Mouse (Mus musculus): Measurements from ENCODE around the gene Rere. TPM values are rescaled to one million over a fixed set of nuclear protein-coding genes. Genes with fewer than 3 reads are reported as not detected.

Rere gene
- polyA plus RNA-seq (2016; fragmentation: Nextera tagmentation; extraction: Ambion mirVana) = 24.5 and 30.7 TPM in 2 replicates

GRCm38 (mm10) chr4:150281018-150281761 is at the start of gene Rere:
TSS of gene Rere (plus strand) at chr4:150281646.
- Histone ChIP-seq H3K36me3 (no peaks in the 10 kb centered on the region), H3K27ac (replicated peaks) (peak within 1 kb of the TSS; percentile 98), H3K27me3 (ENCODE audit: low read depth, poor library complexity, severe bottlenecking) (no peaks in the 10 kb centered on the region), H3K4me1 (peaks cover 30% of the 10 kb centered on the region), H3K9me3 (replicated peaks) (no peaks in the 10 kb centered on the region), H3K4me3 (peak within 1 kb of the TSS; percentile 97)
- under 1% methylated on average over 59 of the region's 60 CpGs for WGBS
- peak; percentile 98 for DNase-seq (ENCODE audit: low spot score)

DNA sequence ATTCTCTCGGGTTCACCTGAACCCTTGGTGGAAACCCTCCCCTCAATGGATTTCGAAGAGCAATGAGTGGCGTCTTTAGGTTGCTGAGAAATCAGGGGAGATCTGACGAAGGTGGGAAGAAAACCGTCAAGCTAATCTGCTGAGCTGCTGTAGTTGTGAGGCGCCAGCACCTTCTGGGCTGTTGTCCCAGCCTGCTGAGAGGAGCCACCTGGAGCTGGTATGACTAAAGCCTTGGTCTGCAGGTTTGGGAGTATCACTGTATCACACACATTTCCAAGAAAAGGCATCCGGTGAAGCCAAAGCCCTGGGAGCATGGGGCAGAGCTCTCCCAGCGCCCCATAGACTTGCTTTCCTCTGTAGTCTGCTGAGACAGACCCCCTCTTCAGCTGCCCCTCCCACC is 49.6 kb upstream of the Rere start:
- WGBS = 47% methylated on average over 8 of the region's 8 CpGs
- Histone ChIP-seq H3K4me3 (no peak overlapping the region), H3K9me3 (replicated peaks) (no peaks in the 10 kb centered on the region), H3K27me3 (ENCODE audit: low read depth, poor library complexity, severe bottlenecking) (peaks cover 9% of the 10 kb centered on the region; the same call in 1 of the 2 replicates), H3K27ac (replicated peaks) (no peak overlapping the region), H3K36me3 (no peaks in the 10 kb centered on the region), H3K4me1 (peaks cover 65% of the 10 kb centered on the region)
- no peak for DNase-seq (ENCODE audit: low spot score)

DNA sequence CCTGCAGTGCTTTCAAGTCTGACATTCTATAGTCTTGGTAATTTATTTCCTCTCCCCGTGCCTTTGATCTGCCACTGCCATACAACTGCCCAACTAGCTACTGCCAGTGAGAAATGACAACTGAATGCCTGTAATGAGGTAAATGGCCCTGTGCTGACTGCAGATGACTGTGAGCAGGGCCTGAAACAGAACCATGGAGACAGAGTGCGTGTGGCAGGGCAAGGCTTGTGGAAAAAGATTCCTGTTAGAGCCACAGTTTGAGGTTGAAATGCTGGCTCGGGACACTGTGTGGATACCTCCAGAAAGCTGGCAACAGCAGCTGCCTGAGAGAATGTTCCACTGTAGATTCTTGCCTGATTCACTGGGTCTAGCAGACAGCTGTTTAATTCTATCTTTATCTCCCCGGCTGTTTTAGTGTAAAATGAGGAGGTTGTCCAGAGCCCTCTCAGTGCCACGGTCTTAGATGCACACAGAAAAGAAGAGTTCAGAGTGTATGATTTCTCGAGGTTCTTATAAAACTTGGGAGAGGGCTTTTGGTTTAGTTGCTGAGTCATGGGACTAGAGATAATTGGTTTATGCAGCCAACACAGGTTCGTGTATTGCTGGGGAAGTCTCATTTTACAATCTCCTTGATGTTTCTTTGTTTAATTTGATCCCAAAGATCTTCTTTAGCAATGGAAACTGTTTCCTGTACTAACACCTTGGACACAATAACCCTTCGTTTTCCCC is 46.7 kb upstream of the Rere start:
- 67% methylated on average over 8 of the region's 8 CpGs for WGBS
- H3K36me3 ChIP-seq = peaks cover 11% of the 10 kb centered on the region
- H3K27me3 ChIP-seq (ENCODE audit: low read depth, poor library complexity, severe bottlenecking) = peaks cover 9% of the 10 kb centered on the region; the same call in 1 of the 2 replicates
- H3K9me3 ChIP-seq (replicated peaks) = no peaks in the 10 kb centered on the region
- H3K4me1 ChIP-seq = peaks cover 69% of the 10 kb centered on the region
- no peak for DNase-seq (ENCODE audit: low spot score)
- peak overlapping the region; percentile 99 for H3K27ac ChIP-seq (replicated peaks)
- H3K4me3 ChIP-seq = no peak overlapping the region

DNA sequence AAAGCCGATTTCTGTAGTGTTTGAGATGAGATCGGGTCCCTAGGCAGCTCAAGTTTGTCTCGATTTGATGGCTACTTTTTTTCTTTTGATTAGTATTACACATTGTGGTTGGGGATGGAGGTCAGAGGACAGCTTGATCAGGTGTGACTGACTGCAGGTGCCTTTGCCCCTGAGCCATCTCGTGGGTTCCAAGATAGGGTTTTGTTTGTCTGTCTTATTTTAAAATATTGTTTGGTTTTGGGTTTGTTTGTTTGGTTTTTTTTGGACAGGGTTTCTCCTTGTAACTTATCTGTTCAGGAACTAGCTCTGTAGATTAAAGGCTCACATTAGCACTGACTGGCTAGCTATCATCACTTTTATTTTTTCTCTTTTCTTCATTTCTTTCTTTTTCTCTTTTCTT is 45.9 kb upstream of the Rere start:
- H3K9me3 ChIP-seq (replicated peaks) = no peaks in the 10 kb centered on the region
- peak overlapping the region; percentile 99 for H3K27ac ChIP-seq (replicated peaks)
- no peak overlapping the region for H3K4me3 ChIP-seq
- peaks cover 18% of the 10 kb centered on the region for H3K36me3 ChIP-seq
- peaks cover 68% of the 10 kb centered on the region for H3K4me1 ChIP-seq
- peaks cover 9% of the 10 kb centered on the region; the same call in 1 of the 2 replicates for H3K27me3 ChIP-seq (ENCODE audit: low read depth, poor library complexity, severe bottlenecking)
- 87% methylated on average over 4 of the region's 4 CpGs for WGBS
- no peak for DNase-seq (ENCODE audit: low spot score)

DNA sequence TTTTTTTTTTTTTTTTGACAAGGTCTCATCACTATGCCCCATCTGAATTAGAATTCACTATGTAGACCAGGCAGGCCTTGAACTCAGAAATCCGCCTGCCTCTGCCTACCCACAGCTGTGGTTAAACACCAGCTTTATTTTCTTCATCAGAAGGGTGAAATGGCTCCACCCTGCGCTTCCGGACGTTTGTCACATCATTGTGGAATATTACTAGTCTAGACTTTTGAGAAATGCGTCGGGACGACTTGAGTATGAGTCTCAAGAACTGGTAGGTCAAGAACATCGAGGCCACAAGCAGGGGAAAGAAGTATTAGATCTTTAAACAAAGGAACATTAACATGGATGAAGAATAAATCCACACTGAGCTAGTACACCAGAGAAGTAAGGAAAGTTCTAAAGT is 45.4 kb upstream of the Rere start:
- WGBS = 82% methylated on average over 8 of the region's 8 CpGs
- peak overlapping the region; percentile 99 for H3K27ac ChIP-seq (replicated peaks)
- peaks cover 9% of the 10 kb centered on the region; the same call in 1 of the 2 replicates for H3K27me3 ChIP-seq (ENCODE audit: low read depth, poor library complexity, severe bottlenecking)
- no peaks in the 10 kb centered on the region for H3K9me3 ChIP-seq (replicated peaks)
- peak overlapping the region; percentile 95 for H3K4me3 ChIP-seq
- no peak for DNase-seq (ENCODE audit: low spot score)
- H3K4me1 ChIP-seq = peaks cover 68% of the 10 kb centered on the region
- peaks cover 23% of the 10 kb centered on the region for H3K36me3 ChIP-seq

DNA sequence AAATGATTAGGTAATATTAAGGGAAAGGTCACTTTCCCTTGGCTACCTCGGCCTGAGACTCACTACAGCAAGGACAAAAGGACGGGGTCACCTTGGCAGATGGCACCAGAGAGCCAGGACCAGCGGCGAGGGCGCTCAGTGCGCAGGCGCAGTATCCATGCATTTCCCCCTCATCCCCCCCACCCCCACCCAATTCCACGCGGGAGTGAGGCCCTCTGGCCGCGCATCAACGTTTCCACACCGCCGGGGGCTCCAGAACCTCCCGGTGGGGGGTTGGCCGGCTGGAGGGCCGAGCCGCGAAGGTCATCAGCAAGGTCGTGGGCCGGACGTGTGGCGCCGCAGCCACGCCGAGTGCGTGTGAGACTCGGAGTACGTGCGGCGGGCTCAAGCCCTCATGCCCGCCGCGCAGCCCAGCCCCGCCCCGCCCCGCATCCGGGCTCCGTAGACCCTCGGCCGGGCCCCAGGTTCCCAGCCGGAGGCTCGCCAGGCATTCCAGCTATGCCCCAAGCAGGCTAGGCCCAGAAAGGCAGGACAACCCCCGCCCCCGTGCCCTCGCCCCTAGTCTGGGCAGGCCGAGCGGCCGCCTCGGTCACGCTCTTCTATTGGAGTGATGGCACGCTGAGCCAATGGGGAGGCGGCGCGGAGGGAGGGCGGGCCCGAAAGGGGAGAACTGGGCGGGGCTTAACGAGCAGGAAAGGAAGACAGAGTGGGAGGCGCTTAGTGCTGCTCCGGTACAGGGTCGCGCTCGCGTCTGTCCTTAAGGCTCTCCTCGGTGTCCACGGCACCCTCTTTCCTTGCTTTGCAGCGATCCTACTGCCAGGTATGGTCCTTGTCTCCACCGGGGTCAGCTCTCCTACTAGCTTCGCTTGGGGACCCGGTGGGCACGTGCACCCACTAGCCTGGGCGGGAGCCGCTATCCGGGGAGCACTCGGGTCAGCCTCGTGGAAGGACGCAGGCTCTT is 44.6 kb upstream of the Rere start, which contains the start of gene Eno1:
Eno1 (plus strand) TSS at position 201 of the 961 bp plus-strand sequence.
- H3K36me3 ChIP-seq = peaks cover 31% of the 10 kb centered on the region
- peaks cover 4% of the 10 kb centered on the region; the same call in 1 of the 2 replicates for H3K27me3 ChIP-seq (ENCODE audit: low read depth, poor library complexity, severe bottlenecking)
- peak within 1 kb of the TSS; percentile 99 for H3K27ac ChIP-seq (replicated peaks)
- H3K4me1 ChIP-seq = peaks cover 68% of the 10 kb centered on the region
- H3K9me3 ChIP-seq (replicated peaks) = no peaks in the 10 kb centered on the region
- peak; percentile 100 for DNase-seq (ENCODE audit: low spot score)
- WGBS = under 1% methylated on average over 78 of the region's 78 CpGs
- H3K4me3 ChIP-seq = peak within 1 kb of the TSS; percentile 95

- H3K4me1 ChIP-seq = peaks cover 71% of the 10 kb centered on the region
- H3K4me3 ChIP-seq = peak overlapping the region; percentile 95
- no peaks in the 10 kb centered on the region for H3K9me3 ChIP-seq (replicated peaks)
- peak overlapping the region; percentile 99 for H3K27ac ChIP-seq (replicated peaks)
- WGBS = 0% methylated on average over 21 of the region's 21 CpGs
- H3K36me3 ChIP-seq = peaks cover 40% of the 10 kb centered on the region
- peak; percentile 48 for DNase-seq (ENCODE audit: low spot score)
- no peaks in the 10 kb centered on the region; the same call in 1 of the 2 replicates for H3K27me3 ChIP-seq (ENCODE audit: low read depth, poor library complexity, severe bottlenecking)
Observed at GRCm38 (mm10) chr4:150237636-150238361, 43.6 kb upstream of the Rere start.

DNA sequence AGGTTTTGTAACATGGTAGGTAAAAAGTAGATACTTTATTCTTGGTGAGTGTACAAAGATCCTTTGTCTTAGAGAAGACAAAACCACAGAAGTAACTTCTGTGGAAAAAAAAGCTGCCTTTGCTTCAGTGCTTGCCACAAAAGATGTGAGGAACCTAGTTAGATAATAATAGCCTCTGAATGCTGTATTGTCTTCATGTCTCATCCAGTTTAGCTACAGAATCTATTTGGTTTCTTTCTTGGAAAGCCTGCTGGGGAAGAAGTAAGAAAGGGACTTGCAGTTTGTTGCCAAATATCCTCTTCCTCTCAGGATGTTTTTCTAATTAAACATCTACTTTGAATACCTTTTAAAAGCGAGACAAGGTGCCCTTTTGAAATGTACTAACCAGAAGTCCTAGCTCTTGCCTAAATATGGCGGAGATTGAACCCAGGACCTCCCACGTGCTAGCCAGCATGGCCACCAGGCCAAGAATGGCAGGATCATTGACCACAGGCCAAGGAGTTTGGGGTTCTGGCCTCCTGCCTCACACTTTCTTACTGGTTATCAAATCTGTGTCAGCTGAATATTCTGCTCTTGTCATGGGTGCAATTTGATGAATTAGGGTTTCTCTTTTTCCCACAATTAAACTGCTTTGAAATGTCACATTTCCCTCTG is 42.9 kb upstream of the Rere start:
- H3K4me1 ChIP-seq = peaks cover 71% of the 10 kb centered on the region
- no peak for DNase-seq (ENCODE audit: low spot score)
- H3K36me3 ChIP-seq = peaks cover 48% of the 10 kb centered on the region
- WGBS = under 1% methylated on average over 3 of the region's 3 CpGs
- peak overlapping the region; percentile 99 for H3K27ac ChIP-seq (replicated peaks)
- H3K27me3 ChIP-seq (ENCODE audit: low read depth, poor library complexity, severe bottlenecking) = no peaks in the 10 kb centered on the region
- peak overlapping the region; percentile 95 for H3K4me3 ChIP-seq
- no peaks in the 10 kb centered on the region for H3K9me3 ChIP-seq (replicated peaks)

DNA sequence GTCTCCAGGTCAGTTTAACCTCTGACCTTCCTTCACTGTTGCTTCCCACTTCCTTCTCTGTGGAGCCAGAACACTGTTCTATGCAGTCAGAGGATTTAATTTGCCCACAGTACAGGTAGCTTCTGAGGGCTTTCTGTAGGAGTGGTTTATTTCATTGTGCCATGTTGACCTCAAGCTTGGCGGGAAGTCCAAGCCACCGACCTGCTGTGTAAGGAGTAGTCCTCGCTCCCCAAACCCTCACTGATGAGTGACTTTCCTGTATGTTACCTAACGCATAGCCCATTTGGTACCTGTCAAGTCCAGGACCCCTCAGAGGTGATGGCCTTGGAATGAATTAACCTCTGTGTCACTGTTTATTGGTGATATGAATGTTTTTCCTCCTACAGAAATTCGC is 42.4 kb upstream of the Rere start:
- Histone ChIP-seq H3K27ac (replicated peaks) (peak overlapping the region; percentile 99), H3K27me3 (ENCODE audit: low read depth, poor library complexity, severe bottlenecking) (no peaks in the 10 kb centered on the region), H3K9me3 (replicated peaks) (no peaks in the 10 kb centered on the region), H3K4me1 (peaks cover 71% of the 10 kb centered on the region), H3K36me3 (peaks cover 53% of the 10 kb centered on the region), H3K4me3 (peak overlapping the region; percentile 95)
- DNase-seq (ENCODE audit: low spot score) = no peak
- 23% methylated on average over 5 of the region's 5 CpGs for WGBS

- 40% methylated on average over 6 of the region's 6 CpGs for whole genome bisulfite sequencing
- no peak for DNase-seq (ENCODE audit: low spot score)
- Histone ChIP-seq H3K36me3 (peaks cover 58% of the 10 kb centered on the region), H3K4me1 (peaks cover 67% of the 10 kb centered on the region), H3K27ac (replicated peaks) (peak overlapping the region; percentile 99), H3K9me3 (replicated peaks) (no peaks in the 10 kb centered on the region), H3K4me3 (peak overlapping the region; percentile 95), H3K27me3 (ENCODE audit: low read depth, poor library complexity, severe bottlenecking) (no peaks in the 10 kb centered on the region)
Observed at GRCm38 (mm10) chr4:150239503-150239902, 41.9 kb upstream of the Rere start.

DNA sequence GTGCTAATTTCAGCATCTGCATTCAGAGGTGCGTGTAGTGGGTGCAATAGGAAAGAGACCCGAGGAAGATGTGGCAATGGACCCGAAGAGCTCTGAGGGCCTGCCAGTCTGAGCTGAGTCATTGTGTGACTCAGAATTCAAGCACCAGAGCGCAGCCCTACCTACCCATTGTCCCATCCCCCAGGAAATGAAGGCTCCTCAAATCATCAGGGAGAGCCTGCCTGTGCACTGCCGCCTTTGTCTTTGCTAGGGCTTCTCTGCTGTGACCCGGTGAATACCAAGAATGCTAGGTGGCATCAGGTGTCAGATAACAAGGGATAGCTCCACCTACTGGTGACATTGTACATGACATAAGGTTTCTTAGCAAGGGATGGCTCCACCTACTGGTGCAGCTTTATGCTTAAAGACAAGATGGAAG is 41.5 kb upstream of the Rere start:
- peak; percentile 81 for DNase-seq (ENCODE audit: low spot score)
- 6% methylated on average over 6 of the region's 6 CpGs for WGBS
- Histone ChIP-seq H3K4me3 (peak overlapping the region; percentile 95), H3K36me3 (peaks cover 62% of the 10 kb centered on the region), H3K4me1 (peaks cover 62% of the 10 kb centered on the region), H3K27ac (replicated peaks) (peak overlapping the region; percentile 99), H3K9me3 (replicated peaks) (no peaks in the 10 kb centered on the region), H3K27me3 (ENCODE audit: low read depth, poor library complexity, severe bottlenecking) (no peaks in the 10 kb centered on the region)

All from midbrain, embryonic 10.5 days (tissue).